Mouse (Mus musculus) embryonic facial prominence, embryonic 14.5 days (tissue): ENCODE measurements around the gene Tmc8. TPM values are rescaled to one million over a fixed set of nuclear protein-coding genes. Genes with fewer than 3 reads are reported as not detected.

Source experiments
- ATAC-seq: fragments of 200-750 bp; cut with Nextera tagmentation; 2 replicates; pipeline ENCODE4 v1.8.0; 2017; ENCODE audit warnings: low read depth, moderate number of reproducible peaks, moderate TSS enrichment
- DNase-seq: peaks from one replicate; pipeline ENCODE4 v3.0.0-alpha.2; 2015; ENCODE audit warnings: low spot score
- H3K27ac ChIP-seq: fragments of 300-500 bp; sonication (generic); replicated peaks from 2 replicates; pipeline ENCODE4 v1.5.1; 2014; ENCODE audit warnings: low read depth, mild to moderate bottlenecking, low read length, moderate library complexity
- H3K27me3 ChIP-seq: fragments of 300-500 bp; sonication (generic); replicated peaks from 2 replicates; pipeline ENCODE4 v1.6.1; 2014; ENCODE audit warnings: low read length; ENCODE audit not compliant: control insufficient read depth, insufficient read depth
- H3K36me3 ChIP-seq: fragments of 300-500 bp; sonication (generic); 2 replicates; pipeline ENCODE4 v1.6.1; 2014; ENCODE audit warnings: low read length, mixed read lengths; ENCODE audit not compliant: control insufficient read depth, insufficient read depth
- H3K4me1 ChIP-seq: fragments of 300-500 bp; sonication (generic); 2 replicates; pipeline ENCODE4 v1.6.1; 2014; ENCODE audit warnings: antibody characterized with exemption, low read length; ENCODE audit not compliant: control insufficient read depth, insufficient read depth
- H3K4me2 ChIP-seq: fragments of 300-500 bp; sonication (generic); 2 replicates; pipeline ENCODE4 v1.6.1; 2014; ENCODE audit warnings: low read depth, mild to moderate bottlenecking, low read length, moderate library complexity, mixed read lengths
- H3K4me3 ChIP-seq: fragments of 300-500 bp; sonication (generic); 2 replicates; pipeline ENCODE4 v1.5.1; 2014; ENCODE audit warnings: low read depth, mild to moderate bottlenecking, low read length
- H3K9ac ChIP-seq: fragments of 300-500 bp; sonication (generic); 2 replicates; pipeline ENCODE4 v1.6.1; 2014; ENCODE audit warnings: low read depth, mild to moderate bottlenecking, low read length, moderate library complexity, mixed read lengths
- H3K9me3 ChIP-seq: fragments of 300-500 bp; sonication (generic); 2 replicates; pipeline ENCODE4 v1.6.1; 2016; ENCODE audit warnings: low read length; ENCODE audit not compliant: control insufficient read depth
- WGBS: fragments of 180-500 bp; shearing (Covaris S2); extraction: QIAGEN DNeasy Blood & Tissue Kit; methylation state at CpG from one replicate; pipeline ENCODE4 v1.1.7; 2014; 5-methylcytosine and 5-hydroxymethylcytosine counted together
- polyA plus RNA-seq: library from polyadenylated mRNA; unstranded; fragments of >200 nt; fragmentation: Nextera tagmentation; extraction: Ambion mirVana; gene quantifications from 2 replicates; pipeline ENCODE4 v1.2.1, GENCODE M21; 2014

The Tmc8 gene
- polyA plus RNA-seq, 1 experiment from 2014 or later = 1.3 TPM

DNA sequence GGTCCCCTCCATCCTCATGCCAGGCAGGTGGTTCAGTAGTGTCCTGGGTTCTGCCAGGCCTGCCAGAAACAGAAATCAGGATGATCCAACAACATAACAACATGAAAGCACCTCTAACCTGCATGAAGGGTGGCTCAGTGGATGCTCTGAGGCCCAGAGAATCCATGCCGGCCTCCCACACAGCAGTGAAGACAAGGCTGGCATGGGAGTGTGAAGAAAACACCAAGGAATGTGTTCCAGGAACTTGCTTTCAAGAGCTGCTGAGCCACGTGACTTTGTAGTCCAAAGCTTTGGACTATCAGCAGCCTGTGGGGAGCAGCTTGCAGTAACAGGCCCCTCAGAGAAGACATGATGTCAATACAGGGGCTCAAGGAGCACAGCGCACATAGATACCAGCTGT is 15.6 kb upstream of the Tmc8 start:
- Histone ChIP-seq H3K36me3 (peaks cover 52% of the 10 kb centered on the region), H3K4me2 (no peak overlapping the region)

DNA sequence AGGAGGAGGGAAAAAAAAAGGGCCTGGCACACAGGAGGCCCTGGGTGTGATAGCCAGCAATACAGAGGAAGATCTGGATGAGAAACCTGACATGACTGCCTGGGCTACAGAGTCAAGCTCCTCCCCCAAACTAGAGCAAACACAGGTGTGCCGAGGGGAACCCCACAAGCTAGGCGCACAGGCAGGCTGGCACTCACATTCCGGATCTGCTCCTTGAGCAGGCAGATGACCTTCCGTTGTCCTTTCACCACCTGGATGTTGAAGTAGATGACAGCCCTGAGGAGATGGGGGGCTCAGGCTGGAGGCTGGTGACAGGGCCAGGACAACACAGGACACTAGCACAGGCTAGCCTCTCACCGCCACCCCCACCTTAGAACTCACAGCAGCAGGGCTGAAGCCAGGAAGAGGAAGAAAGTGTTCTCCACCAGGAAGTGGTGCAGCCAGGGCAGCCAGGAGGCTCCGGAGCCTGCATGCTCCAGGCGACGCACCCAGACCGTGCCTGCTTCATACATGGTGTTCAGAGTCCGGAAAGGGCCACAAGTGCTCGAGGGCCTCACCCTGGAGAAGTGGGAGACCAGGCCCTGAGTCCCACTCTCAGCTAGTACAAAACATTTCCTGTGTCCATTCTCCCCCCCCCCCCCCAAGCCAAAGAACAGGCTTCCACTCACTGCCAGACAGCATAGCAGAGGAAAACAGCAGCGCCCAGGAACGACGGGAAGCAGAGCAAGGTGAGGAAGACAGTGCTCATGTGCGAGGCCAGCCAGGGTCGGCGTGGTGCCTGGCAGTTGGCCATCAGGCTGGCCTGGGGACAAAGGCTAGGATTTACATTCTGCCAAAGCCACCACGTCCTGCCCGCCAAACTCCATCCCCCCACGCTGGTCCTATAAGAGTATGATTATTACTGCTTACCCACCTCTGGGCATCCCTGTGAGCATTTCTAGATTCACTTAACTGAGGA is 12.9 kb upstream of the Tmc8 start:
- Histone ChIP-seq H3K4me3 (no peak overlapping the region), H3K9ac (no peak overlapping the region), H3K4me2 (no peak overlapping the region), H3K27me3 (no peaks in the 10 kb centered on the region), H3K4me1 (no peaks in the 10 kb centered on the region), H3K9me3 (no peaks in the 10 kb centered on the region), H3K27ac (no peak overlapping the region), H3K36me3 (peaks cover 36% of the 10 kb centered on the region)
- ATAC-seq (no peak), DNase-seq (no peak)
- 77% methylated on average over 19 of the region's 20 CpGs for WGBS

More for the DNA sequence above, 15.6 kb upstream of the Tmc8 start:
- no peaks in the 10 kb centered on the region for H3K4me1 ChIP-seq
- no peak overlapping the region for H3K9ac ChIP-seq
- DNase-seq (no peak), ATAC-seq (no peak)
- H3K4me3 ChIP-seq = no peak overlapping the region
- H3K27me3 ChIP-seq = no peaks in the 10 kb centered on the region
- 88% methylated on average over 3 of the region's 3 CpGs for WGBS
- H3K27ac ChIP-seq = no peak overlapping the region
- H3K9me3 ChIP-seq = no peaks in the 10 kb centered on the region

DNA sequence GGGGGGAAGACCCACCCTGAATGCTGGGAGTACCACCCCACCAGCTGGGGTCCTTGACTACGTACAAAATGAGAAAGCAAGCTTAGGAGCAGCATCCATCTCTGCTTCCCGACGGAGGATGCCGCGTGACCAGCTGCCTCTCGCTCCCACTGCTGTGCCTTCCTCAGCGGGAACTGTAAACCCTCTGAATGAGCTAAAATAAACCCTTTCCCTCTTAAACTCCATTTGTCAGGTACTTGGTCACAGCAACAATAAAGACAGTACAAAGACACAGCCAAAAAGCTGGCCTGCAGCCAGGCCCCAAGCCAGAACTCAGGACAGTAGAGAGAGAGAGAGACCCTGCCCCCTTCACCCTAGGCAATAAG is 12.2 kb upstream of the Tmc8 start:
- Histone ChIP-seq H3K27me3 (no peaks in the 10 kb centered on the region), H3K9me3 (no peaks in the 10 kb centered on the region), H3K27ac (no peak overlapping the region), H3K9ac (no peak overlapping the region), H3K4me1 (no peaks in the 10 kb centered on the region), H3K36me3 (peaks cover 30% of the 10 kb centered on the region), H3K4me3 (no peak overlapping the region), H3K4me2 (no peak overlapping the region)
- ATAC-seq (no peak), DNase-seq (no peak)
- WGBS = 89% methylated on average over 7 of the region's 7 CpGs

DNA sequence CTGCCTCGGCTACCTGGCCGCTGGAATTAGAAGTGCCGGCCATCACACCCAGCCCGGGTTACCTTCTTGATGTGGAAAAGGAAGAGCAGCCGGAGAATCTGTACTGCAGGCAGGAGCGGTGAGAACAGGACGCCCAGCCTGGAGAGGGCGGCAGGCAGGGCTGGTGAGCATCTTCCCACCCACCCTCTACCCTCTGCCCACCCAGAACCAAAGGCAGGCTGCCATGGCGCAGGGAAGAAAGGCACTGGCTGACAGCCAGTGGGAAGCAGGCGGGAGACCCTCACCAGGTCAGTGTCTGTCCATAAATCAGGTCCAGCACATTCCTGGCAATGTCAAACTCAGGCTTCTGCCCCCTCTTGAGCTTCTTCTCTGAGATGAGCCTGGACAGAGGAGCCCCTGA is 11.5 kb upstream of the Tmc8 start:
- Histone ChIP-seq H3K4me3 (no peak overlapping the region), H3K9me3 (no peaks in the 10 kb centered on the region), H3K36me3 (peaks cover 25% of the 10 kb centered on the region), H3K4me1 (no peaks in the 10 kb centered on the region), H3K9ac (no peak overlapping the region), H3K4me2 (no peak overlapping the region), H3K27me3 (no peaks in the 10 kb centered on the region), H3K27ac (no peak overlapping the region)
- 88% methylated on average over 10 of the region's 10 CpGs for WGBS
- DNase-seq (no peak), ATAC-seq (no peak)

DNA sequence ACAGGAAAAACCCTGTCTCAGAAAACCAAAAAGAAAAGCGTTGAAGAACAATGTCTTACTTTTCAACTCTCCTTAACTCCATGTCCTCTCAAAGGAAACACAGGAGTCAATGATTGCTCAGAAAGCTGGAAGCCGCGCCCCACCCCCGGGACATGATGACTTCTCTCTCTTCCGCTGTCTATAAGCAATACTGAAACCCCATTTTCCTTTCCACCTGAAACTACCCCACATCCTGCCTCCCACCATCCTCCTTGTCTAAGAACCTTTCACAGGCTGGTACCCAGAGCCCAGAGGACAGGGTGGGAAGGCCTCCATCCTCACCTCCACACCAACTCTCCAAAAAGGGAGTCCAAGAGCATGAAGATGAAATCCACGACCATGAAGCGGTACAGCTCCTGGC is 9.5 kb upstream of the Tmc8 start:
- Histone ChIP-seq H3K36me3 (peaks cover 19% of the 10 kb centered on the region; the same call in 1 of the 2 replicates), H3K4me1 (no peaks in the 10 kb centered on the region), H3K27me3 (no peaks in the 10 kb centered on the region), H3K9me3 (no peaks in the 10 kb centered on the region), H3K4me3 (no peak overlapping the region), H3K9ac (no peak overlapping the region), H3K27ac (no peak overlapping the region), H3K4me2 (no peak overlapping the region)
- ATAC-seq = no peak
- 91% methylated on average over 7 of the region's 7 CpGs for WGBS
- no peak for DNase-seq

DNA sequence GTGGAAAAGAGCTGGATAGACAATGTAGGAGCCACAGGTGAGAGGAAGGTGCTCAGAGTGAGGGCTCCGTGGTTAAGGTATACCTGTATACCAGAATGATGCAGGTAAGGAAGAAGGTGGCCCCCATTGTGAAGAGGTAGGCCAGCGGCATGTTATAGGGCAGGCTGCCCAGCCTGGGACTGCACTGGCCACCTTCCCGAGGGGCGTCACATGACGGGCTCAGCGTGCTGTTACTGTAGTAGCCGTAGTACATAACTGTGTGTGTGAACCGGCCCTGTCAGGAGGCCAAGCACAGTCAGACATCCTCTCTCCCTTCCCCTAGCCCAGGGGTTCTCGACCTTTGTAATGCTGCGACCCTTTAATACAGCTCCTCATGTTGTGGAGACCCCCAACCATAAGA is 7.0 kb upstream of the Tmc8 start:
- no peaks in the 10 kb centered on the region for H3K9me3 ChIP-seq
- 91% methylated on average over 9 of the region's 10 CpGs for WGBS
- H3K27ac ChIP-seq = no peak overlapping the region
- peaks cover 19% of the 10 kb centered on the region; the same call in 1 of the 2 replicates for H3K36me3 ChIP-seq
- H3K4me3 ChIP-seq = no peak overlapping the region
- H3K9ac ChIP-seq = no peak overlapping the region
- no peak overlapping the region for H3K4me2 ChIP-seq
- peaks cover 13% of the 10 kb centered on the region for H3K4me1 ChIP-seq
- ATAC-seq (no peak), DNase-seq (no peak)
- H3K27me3 ChIP-seq = no peaks in the 10 kb centered on the region

DNA sequence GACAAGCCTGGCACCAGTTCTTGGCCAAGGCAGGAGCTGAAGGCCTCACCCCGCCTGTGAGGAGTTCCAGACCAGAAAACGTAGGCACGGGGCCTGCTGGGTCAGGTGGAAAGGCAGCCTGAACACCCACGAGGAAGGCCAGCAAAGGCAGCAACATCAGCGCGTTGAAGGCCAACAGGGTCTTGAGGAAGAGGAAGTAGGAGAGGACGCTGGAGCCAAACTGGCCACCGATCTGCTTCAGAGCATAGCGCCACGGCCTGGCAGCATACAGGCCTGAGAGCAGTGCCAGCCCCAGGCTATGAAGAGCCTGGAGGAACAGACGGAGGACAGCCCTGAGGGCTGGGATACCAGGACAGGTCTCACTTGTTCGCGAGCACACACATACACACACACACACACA is 6.3 kb upstream of the Tmc8 start:
- no peak overlapping the region for H3K9ac ChIP-seq
- H3K27me3 ChIP-seq = no peaks in the 10 kb centered on the region
- no peak for DNase-seq
- H3K4me1 ChIP-seq = peaks cover 18% of the 10 kb centered on the region
- H3K4me2 ChIP-seq = no peak overlapping the region
- no peak overlapping the region for H3K4me3 ChIP-seq
- ATAC-seq = no peak
- H3K27ac ChIP-seq = no peak overlapping the region
- H3K36me3 ChIP-seq = peaks cover 19% of the 10 kb centered on the region; the same call in 1 of the 2 replicates
- WGBS = 91% methylated on average over 13 of the region's 13 CpGs
- H3K9me3 ChIP-seq = no peaks in the 10 kb centered on the region

DNA sequence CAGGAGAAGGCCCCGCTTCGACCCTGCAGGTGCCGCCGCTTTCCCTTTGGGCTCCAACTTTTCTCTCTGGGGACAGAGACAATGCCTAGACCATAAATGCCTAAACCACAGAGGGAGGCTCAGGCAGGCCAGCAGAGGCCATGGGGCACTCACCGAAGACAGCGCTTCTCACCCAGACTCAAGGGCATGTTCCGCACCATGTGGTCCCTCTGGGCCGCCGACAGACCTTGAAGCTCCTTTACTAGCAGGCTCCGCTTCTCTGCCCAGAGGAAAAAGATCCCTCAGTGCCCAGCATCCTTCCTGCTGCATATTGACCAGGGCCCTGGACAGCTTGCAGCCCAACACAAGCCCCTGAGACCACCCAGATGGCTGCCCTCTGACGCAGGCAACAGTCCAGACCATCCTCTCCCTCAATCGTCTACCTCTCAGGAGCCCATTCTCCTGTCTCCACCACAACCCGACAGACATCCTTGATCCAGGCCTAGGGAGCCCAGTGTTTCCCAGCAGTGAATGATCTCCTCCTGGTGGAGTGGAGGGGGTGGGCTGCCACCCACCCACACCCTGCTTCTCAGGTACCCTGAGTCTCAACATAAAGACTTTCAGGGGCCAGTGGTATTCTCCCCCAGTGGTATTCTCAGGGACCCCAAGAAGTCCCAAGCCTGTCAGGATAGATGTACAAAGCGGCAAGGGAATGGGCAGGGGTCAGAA is 5.6 kb upstream of the Tmc8 start:
- H3K9ac ChIP-seq = no peak overlapping the region
- ATAC-seq (no peak), DNase-seq (no peak)
- peaks cover 25% of the 10 kb centered on the region for H3K4me1 ChIP-seq
- 94% methylated on average over 14 of the region's 14 CpGs for WGBS
- H3K4me3 ChIP-seq = no peak overlapping the region
- no peaks in the 10 kb centered on the region for H3K9me3 ChIP-seq
- H3K27ac ChIP-seq = no peak overlapping the region
- H3K27me3 ChIP-seq = no peaks in the 10 kb centered on the region
- no peak overlapping the region for H3K4me2 ChIP-seq
- H3K36me3 ChIP-seq = peaks cover 19% of the 10 kb centered on the region; the same call in 1 of the 2 replicates
